Mouse (Mus musculus): ENCODE measurements around the gene Smoc1. TPM values are rescaled to one million over a fixed set of nuclear protein-coding genes. Genes with fewer than 3 reads are reported as not detected.

Smoc1 gene
- polyA plus RNA-seq, 1 experiment = 26.2 TPM

DNA sequence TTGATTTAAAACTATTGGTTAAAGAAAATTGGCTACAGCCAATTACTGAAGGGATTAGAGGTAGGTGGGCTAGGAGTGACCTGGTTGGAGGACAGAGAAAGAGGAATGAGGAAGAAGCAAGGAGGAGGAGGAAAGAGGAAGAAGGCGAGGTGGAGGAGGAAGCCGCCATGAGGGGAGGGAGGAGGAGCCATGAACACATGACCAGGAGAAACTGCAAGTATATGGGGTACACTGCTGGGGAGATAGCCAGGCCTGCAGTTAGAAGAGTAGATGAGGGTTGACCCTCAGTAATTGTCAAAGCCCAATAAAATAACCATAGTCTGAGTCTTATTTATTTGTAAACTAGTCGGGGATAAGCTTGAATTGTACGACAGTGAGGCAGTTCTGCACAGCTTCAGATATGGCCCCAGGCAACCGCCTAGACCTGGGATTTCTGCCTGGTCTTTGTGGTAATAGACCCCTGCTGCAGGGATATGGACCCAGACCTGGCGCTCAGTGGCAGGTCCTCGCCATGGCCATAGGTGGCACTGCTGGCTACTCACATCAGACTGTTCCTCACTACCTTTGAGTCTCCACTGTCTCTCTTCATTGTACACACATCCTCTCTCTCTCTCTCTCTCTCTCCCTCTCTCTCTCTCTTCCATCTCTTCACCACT, 7.2 kb upstream of the Smoc1 start:
- no peak for DNase-seq (ENCODE audit: extremely low spot score in 1 of 2, low spot score in 1 of 2)

DNA sequence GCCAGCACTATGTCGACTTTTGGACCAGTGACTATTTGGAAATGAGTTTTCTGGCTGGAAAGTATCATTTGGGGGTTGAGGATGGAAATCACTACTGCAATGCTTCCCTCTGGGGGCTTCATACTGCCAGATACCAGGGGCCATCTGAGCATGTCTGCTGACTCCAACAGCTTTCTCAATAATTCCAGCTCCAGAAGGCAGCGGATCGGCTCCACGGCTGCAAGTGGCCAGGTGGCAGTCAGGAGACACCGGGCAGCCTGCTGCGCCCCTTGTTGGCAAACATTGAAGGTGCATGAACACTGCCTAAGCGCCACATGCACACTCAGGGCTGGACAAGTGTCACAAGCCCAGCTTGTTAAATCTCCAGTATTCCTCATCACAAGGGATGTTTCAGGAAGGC, 2.2 kb upstream of the Smoc1 start:
- DNase-seq (ENCODE audit: extremely low spot score in 1 of 2, low spot score in 1 of 2) = no peak

DNA sequence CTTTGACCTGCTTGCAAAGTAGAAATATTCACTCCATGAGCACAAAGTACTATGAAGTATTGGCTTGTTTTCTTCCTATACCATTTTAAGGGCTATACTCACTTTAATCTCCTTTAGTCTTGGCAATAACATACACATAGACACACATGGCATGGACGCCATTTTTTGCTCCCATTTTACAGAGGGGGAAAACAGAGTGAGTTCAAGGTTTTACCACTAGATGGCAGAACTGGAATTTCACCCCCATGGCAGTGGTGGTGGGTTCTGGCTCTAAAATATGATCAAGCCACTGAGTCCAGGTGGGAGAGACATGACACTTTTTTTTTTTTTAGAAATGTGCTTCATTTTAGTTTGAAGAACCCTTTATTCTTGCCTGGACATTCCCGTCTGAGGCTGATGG, 1.6 kb upstream of the Smoc1 start:
- DNase-seq (ENCODE audit: extremely low spot score in 1 of 2, low spot score in 1 of 2) = no peak

DNA sequence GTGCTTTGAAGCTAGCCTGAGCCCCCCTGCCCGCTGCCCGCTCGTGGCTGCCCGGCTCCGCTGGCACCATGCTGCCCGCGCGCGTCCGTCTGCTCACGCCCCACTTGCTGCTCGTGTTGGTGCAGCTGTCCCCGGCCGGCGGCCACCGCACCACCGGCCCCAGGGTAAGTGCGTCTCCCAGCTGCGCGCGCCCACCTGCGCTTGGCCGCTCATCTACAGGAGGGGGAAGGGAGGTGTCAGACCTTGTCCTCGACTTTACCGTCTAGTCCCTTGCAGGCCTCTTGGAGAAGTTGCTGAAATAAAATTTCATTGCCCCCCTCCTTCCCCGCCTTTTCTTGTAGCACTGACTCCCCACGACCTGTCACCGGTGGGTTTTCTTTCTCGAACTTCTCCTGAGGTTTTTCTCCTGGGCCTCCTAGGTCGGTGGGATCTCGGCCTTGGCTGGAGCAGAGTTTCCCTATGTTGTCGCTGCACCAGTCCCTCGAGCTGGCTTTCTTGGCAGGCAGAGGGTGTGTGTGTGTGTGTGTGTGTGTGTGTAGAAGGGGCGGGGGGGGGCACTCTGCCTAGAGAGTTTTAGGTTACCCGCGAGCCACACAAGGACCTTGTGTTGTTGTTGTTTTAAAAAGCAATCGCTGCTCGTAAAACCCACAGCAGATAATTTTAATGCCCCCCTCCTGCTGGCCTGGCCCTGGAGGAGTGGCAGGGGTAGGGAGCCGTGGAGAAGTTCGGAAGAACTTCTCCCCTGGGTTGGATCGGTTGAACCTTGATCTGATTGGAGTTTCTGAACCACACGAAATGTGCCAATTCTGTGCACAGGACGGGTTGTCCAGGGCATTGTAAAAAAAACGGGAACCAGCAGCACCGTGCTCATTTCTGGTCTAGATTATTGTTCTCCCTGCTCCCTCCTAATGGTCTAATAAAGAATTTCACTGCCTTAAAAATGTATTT, 661 bp downstream of the Smoc1 start:
- no peak for DNase-seq (ENCODE audit: extremely low spot score in 1 of 2, low spot score in 1 of 2)

DNA sequence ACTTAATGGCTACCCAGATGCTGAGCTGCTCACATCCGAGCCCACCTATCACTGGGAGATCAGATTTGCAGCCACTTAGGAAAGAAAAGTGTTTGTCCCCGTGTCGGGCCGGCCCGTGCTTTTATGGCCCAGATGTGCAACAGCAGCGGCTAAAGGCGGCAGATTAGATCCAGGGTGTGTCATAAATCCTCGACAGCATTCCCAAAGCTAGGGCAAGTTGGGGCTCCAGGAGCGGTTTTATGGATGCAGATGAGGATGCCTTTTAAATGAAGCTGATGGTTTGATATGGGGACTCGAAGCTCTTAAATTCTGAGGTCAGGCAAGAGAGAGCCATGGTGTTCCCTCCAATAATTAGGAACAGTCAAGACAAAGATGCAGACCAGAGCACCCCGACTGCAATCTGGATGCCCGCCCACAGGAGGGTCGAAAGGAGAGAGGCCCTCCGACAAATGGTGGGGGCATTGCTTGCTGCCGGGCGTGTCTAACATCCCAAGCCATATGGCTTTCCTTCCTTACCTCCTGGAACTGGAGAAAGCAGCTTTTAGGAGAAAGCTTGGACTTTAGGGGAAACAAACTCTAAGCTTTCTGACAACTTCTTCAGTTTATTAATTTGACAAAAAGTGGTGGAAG, 1.8 kb downstream of the Smoc1 start:
- no peak for DNase-seq (ENCODE audit: extremely low spot score in 1 of 2, low spot score in 1 of 2)

DNA sequence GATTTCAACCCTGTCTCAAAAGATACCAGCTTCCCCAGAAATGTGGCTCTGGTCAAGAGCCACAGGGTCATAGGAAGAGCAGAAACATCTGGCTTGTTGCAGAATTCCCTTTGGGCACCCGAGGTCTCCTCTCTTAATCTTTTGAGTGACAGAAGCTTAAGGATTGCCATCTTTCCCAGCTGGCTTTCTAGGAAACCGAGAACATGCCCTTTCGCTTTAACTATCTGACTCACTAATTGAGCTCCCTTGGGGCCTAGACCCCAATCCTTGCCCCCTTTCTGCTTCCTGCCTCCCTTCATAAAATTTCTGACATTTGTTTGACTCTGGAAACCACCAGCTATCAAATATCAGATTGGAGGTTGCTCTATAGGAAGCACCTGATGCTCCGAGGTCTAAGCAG, 3.1 kb downstream of the Smoc1 start:
- no peak for DNase-seq (ENCODE audit: extremely low spot score in 1 of 2, low spot score in 1 of 2)

DNA sequence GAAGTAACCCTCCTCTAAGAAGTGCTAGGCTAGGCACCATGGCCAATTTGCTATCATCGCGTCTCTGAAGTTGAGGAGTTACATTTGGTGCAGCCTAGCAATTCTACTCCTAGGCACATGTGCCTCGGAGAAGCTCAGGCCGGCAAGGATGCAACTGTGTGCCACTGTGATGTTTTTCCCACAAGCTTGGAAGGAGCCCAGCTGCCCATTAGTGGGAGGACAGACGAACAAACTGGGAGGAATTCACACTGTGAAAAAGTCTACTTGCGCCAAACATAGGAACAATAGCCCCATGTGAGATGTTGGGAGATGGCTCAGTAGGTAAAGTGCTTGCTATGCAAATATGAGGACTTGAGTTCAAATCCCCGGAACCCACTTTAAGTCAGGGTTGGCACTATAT, 5.0 kb downstream of the Smoc1 start:
- DNase-seq (ENCODE audit: extremely low spot score in 1 of 2, low spot score in 1 of 2) = peak in 1 of 2 experiments; percentile 16

DNA sequence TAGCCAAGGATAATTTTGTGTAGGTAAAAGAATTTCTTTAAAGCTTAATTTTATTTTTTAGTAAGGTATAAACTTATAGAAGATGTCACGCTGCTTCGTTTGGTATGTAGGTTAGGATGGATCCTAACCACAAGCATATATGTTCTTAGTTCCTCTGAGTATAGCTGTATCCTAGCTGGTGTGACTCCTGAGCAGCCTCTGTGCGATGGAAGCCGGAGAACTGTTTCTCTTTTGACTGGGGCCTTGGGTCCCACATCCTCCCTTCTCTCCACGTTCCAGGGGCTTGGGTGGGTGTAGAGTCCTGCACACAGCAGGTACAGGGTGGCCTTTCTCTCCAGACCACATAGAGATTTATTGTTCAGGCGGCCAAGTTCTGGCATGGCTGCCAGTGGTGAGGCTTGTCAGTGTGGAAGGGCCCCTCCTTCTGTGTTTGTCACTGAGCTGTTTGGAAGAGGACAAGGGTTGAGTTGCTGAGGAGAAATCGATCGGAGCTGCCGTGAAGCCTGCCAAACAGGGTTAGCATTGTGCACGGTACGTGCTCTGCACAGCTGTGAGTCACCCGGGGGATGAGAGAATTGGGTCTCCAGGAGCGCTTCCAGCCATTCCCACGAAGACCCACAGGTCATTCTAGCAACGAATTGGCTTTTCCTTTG, 6.9 kb downstream of the Smoc1 start:
- DNase-seq (ENCODE audit: extremely low spot score in 1 of 2, low spot score in 1 of 2) = peak; percentile 14 to 22

DNA sequence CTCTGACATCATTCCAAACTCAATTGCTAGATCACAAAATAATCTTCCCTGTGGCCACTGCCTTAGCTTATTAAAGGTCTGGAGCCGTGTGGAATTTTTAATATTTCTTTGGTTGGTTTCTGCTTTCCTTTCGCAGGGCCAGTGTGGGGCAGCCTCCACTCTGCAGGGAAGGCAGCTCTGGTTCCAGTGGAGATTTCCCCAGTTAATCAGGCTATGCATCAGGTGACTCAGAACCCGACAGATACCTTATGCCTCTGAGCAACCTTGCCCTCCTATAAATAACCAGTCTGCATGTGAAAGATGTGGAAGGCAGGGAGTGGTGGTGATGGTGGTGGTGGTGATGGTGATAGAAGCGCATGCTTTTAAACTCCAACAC, 7.4 kb downstream of the Smoc1 start:
- no peak for DNase-seq (ENCODE audit: extremely low spot score in 1 of 2, low spot score in 1 of 2)

DNA sequence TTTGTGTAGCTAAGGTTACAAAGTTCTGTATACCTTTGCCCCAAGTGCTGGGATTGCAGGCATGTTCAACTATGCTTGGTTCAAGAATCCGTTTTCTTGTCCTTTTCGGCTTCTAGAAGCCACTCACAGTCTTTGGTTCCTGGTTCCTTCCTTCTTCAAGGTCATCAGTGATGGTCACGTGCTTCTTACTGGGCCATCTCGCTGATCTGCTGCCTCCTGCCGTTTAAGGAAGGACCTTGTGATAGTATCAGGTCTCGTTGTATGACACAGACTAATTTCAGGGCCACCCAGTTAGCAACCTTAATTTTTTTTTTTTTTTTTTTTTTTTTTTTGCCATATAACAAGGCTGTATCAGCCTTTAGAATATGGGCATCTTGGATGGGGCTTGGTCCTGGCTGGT, 9.2 kb downstream of the Smoc1 start:
- DNase-seq (ENCODE audit: extremely low spot score in 1 of 2, low spot score in 1 of 2) = no peak

DNA sequence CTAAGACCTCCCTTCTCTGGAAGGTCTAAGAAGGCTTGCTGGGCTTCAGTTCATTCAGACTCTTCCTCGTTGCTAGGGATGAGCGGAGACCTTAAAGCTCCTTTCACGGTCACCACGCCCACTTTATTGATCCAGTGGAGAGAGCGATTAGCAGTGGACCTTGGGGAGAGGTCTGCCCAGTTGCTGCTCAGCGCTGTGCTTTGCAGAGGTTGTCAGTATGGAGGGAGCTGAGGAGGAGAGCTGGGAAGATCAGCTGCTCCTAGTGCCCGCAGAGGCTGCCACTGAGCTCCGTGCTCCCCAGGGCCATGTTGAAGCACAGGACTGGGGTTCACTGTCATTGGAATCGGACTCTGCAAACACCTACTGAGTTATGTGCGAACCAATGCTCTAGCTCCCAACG, 17.0 kb downstream of the Smoc1 start:
- DNase-seq (ENCODE audit: extremely low spot score in 1 of 2, low spot score in 1 of 2) = no peak

DNA sequence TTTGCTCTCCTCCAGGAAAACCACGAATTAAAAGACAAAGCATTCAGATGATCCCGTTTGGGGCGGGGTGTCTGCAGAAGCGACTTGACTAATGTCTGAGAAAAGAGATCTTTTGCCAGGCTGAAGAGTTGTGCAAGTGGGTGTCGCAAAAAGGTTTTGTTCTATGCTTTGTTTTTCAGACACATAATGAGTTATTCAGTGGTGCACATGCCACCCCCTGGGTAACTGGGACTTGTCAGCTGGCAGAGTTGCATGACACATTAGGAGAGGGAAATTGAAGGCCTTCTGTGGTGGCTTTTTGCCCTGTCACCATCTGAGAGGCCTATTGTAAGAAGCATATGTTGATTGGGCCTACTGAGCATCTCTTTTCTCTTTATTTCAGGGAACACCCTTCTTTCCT, 20.3 kb downstream of the Smoc1 start:
- DNase-seq (ENCODE audit: extremely low spot score in 1 of 2, low spot score in 1 of 2) = no peak

DNA sequence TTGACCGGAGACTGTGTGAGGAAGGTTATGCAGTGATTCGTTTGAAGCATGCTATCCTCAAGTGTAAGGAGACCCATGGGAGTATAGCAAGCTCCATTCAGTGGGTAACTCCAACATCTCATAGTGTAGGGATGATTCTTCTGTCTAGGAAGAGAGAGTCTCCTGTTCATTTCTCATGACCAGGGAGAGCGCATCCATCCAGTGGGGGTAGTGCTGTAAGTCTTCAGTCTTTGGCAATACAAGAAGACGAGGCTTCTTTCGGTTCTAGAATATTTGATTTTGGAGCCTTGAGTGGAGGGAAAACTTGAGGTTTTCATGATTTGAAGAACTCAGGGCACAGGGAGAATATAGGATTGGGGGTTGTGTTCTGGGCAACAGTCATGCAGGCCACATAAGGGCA, 23.1 kb downstream of the Smoc1 start:
- no peak for DNase-seq (ENCODE audit: extremely low spot score in 1 of 2, low spot score in 1 of 2)

DNA sequence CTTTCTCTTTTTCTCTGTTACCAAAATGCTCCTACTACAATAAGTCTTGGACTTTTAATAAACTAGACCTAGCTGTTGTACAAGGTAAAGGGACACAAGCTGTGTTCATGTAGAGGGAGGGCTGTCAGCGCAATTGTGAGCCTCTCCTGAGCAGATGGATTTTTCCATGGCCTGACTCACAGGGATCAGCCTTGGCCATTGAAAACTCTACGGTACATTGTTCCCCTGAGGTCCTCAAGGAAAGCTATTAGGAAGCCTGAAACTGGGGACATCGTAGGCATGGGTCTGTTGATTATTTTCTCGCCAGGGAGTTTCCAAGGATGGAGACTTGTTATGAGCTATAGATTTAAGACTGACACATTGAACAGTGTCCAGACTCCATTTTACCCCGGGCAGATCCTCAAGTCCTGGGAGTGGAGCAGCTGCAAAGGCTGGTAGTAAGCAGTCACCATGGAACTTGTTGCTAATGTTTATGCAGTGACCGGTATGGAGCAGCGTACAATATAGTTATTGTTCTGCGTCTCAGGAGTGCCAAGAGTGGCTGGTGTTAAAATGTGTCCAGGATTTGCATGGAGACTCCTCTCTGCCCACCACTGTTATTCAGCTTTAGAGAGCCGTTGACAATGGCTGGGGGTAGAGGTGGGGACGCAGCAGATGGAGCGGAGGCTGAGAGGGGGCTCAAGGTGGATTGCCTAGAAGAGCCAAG, 28.5 kb downstream of the Smoc1 start:
- DNase-seq (ENCODE audit: extremely low spot score in 1 of 2, low spot score in 1 of 2) = no peak

DNA sequence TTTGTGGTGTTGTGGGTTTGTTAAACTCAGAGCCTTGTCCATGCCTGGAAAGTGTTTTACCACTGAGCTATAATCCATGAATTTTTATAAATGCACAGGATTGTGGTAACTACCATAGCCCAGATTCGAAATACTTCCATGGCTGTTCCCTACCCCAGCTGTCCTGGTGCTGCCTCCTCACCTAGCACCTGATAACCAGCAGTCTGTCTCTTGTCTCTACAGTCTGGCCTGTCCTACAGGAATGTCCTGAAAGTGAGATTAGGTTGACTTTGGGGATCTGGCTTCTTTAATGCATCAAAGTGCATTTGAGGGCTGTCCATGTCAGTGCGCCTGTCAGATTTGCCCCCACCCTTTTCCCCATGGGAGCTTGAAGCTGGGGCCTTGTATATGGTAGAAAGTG, 29.2 kb downstream of the Smoc1 start:
- DNase-seq (ENCODE audit: extremely low spot score in 1 of 2, low spot score in 1 of 2) = no peak

DNA sequence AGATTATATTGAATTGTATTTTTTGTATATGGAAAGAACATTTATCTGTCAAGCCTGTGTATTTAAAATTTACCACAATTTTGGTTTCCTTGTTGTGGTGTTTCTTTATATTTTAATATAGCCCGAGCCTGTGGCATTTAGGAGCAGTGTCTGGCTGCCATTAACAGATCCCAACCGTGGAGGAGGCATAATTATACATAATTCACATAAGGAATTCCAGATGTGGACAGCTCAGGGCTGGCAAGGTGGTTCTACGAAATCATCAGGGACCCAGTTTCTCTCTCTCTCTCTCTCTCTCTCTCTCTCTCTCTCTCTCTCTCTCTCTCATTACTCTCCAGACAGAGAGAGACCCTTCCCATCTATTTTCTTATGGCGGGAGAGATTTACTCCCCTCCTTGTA, 31.0 kb downstream of the Smoc1 start:
- no peak for DNase-seq (ENCODE audit: extremely low spot score in 1 of 2, low spot score in 1 of 2)

DNA sequence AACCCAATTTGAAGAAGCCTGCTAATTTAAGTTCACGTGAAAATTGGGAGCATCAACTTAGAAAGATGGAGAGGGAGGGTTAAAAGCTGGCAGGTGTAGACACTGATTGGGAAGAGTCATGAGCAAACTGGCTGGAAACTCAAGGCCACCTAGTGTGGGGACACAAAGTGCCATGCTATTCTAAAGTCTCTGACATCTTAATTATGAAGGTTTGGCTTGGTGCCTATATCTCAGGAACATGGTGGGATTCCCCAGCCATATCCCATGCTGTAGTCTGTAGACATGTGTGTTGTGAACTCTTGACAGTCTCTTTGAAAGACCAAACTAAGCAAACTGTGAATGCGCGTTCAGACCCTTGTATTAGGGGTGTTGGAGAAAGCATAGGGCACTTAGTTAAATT, 32.0 kb downstream of the Smoc1 start:
- DNase-seq (ENCODE audit: extremely low spot score in 1 of 2, low spot score in 1 of 2) = no peak

DNA sequence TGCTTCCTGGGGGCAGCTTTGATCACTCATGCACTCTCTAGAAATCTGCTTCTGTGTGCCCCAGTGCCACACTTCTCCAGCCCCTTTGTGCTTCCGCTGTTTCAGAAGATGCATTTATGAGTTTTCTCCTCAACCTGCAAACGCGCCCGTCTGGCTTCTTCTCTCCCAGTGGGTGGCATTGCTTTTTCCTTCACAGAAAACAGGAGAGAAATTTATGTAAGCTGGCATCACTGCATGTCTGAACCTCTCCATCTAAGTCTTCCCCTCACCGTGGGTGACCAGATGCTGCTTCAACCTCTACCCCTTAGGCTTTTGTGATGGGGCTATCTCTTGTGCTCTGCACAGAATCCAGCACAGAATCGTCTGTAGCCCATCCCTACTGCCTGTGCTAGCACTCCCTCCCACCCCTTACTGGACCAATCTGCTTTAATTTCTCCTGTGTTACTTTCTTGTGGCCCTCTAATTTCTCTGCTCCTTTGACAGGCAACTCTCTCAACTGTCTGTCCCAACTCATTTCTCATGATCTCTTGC, 35.3 kb downstream of the Smoc1 start:
- DNase-seq (ENCODE audit: extremely low spot score in 1 of 2, low spot score in 1 of 2) = peak in 1 of 2 experiments; percentile 42

DNA sequence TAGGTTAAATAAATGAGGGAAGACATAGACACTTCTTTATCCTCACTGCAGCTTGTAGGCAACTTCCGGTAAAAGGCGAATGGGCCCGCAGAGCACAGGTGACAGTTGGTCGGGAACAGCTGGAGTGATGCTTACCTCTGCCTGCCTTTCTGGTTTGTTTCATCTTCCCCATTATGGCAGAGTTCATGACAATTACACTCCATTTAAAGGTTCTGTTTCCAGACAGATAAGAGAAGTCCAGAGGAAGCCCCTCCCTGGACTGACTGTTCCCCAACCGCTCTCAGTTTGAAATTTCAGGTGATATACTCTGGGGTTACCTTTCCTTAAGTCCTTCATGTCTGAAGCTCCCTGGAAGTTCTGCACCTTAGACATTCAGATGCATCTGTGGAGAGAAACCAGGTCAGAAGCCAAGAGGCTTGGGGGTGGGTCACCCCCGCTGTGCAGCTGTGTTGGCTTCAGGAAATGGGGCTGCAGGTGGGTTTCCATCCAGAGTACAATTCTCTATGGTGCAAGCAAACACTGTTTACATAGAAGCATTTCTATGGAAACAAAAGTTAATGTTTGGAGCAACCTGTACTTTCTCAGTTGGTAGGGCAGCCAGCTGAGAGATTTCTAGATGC, 36.8 kb downstream of the Smoc1 start:
- DNase-seq (ENCODE audit: extremely low spot score in 1 of 2, low spot score in 1 of 2) = no peak

DNA sequence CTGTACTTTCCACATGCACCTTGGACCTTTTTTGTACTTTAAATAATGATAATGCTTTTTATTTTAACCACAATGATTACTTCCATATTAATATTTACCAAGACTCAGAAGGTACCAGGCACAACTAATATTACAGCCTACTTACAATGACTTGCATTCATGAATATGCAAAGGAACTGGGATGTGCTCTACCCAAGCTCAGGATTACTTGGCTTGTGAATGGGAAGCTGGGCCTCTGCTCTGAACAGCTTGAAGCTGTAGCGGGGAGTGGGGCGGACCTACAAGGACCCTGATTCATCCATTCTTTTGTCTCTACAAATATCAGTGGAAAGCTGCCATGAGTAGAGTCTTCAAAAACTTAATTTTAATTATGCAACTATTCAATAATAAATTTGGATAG, 47.5 kb downstream of the Smoc1 start:
- no peak for DNase-seq (ENCODE audit: extremely low spot score in 1 of 2, low spot score in 1 of 2)
